Mouse (Mus musculus): ENCODE data around the gene Btbd7. TPM values are rescaled to one million over a fixed set of nuclear protein-coding genes. Genes with fewer than 3 reads are reported as not detected.

Btbd7 gene
- polyA plus RNA-seq (2014; fragmentation: Nextera tagmentation; extraction: Ambion mirVana) = 15.6 and 17.2 TPM in 2 replicates

GRCm38 (mm10) chr12:102878031-102878823 is at the start of gene Btbd7:
TSS of gene Btbd7 (minus strand) at chr12:102878471.
- Histone ChIP-seq H3K9me3 (replicated peaks; ENCODE audit: control insufficient read depth, low read length) (no peaks in the 10 kb centered on the region), H3K27me3 (replicated peaks; ENCODE audit: control insufficient read depth, insufficient read depth, low read length) (no peaks in the 10 kb centered on the region), H3K4me3 (ENCODE audit: low read depth, low read length) (peak within 1 kb of the TSS; percentile 93), H3K9ac (ENCODE audit: low read length) (peak within 1 kb of the TSS; percentile 93), H3K36me3 (ENCODE audit: control insufficient read depth, insufficient read depth, low read length) (no peaks in the 10 kb centered on the region), H3K4me1 (ENCODE audit: control insufficient read depth, insufficient read depth, low read length) (peaks cover 16% of the 10 kb centered on the region), H3K4me2 (ENCODE audit: low read length) (peak within 1 kb of the TSS; percentile 83), H3K27ac (ENCODE audit: low read depth, low read length) (peak within 1 kb of the TSS; percentile 94)
- WGBS = under 1% methylated on average over 55 of the region's 95 CpGs
- ATAC-seq (peak; percentile 97), DNase-seq (ENCODE audit: low spot score) (peak; percentile 99)

- 92% methylated on average over 2 of the region's 2 CpGs for WGBS
- Histone ChIP-seq H3K9ac (ENCODE audit: low read length) (no peak overlapping the region), H3K4me3 (ENCODE audit: low read depth, low read length) (no peak overlapping the region), H3K27ac (ENCODE audit: low read depth, low read length) (no peak overlapping the region), H3K9me3 (replicated peaks; ENCODE audit: control insufficient read depth, low read length) (no peaks in the 10 kb centered on the region), H3K36me3 (ENCODE audit: control insufficient read depth, insufficient read depth, low read length) (no peaks in the 10 kb centered on the region), H3K27me3 (replicated peaks; ENCODE audit: control insufficient read depth, insufficient read depth, low read length) (no peaks in the 10 kb centered on the region), H3K4me1 (ENCODE audit: control insufficient read depth, insufficient read depth, low read length) (no peaks in the 10 kb centered on the region), H3K4me2 (ENCODE audit: low read length) (no peak overlapping the region)
- ATAC-seq = no peak
- DNase-seq (ENCODE audit: low spot score) = no peak
Measured at GRCm38 (mm10) chr12:102916073-102916472, 37.8 kb upstream of the Btbd7 start.

GRCm38 (mm10) chr12:102908191-102908590 is 29.9 kb upstream of the Btbd7 start:
- Histone ChIP-seq H3K4me2 (ENCODE audit: low read length) (no peak overlapping the region), H3K4me1 (ENCODE audit: control insufficient read depth, insufficient read depth, low read length) (no peaks in the 10 kb centered on the region), H3K9ac (ENCODE audit: low read length) (no peak overlapping the region), H3K36me3 (ENCODE audit: control insufficient read depth, insufficient read depth, low read length) (no peaks in the 10 kb centered on the region), H3K4me3 (ENCODE audit: low read depth, low read length) (no peak overlapping the region), H3K9me3 (replicated peaks; ENCODE audit: control insufficient read depth, low read length) (no peaks in the 10 kb centered on the region), H3K27ac (ENCODE audit: low read depth, low read length) (no peak overlapping the region), H3K27me3 (replicated peaks; ENCODE audit: control insufficient read depth, insufficient read depth, low read length) (no peaks in the 10 kb centered on the region)
- ATAC-seq (no peak), DNase-seq (ENCODE audit: low spot score) (no peak)
- WGBS = 28% methylated on average over 3 of the region's 3 CpGs

- 95% methylated on average over 17 of the region's 17 CpGs for WGBS
- DNase-seq (ENCODE audit: low spot score) (no peak), ATAC-seq (no peak)
Measured at GRCm38 (mm10) chr12:102899091-102899490, 20.8 kb upstream of the Btbd7 start, which contains the start of gene Cox8c. TSS of gene Cox8c (plus strand) at chr12:102899316.

GRCm38 (mm10) chr12:102888568-102888967 is 10.3 kb upstream of the Btbd7 start:
- DNase-seq (ENCODE audit: low spot score) (peak; percentile 4), ATAC-seq (no peak)
- no peak overlapping the region for H3K4me3 ChIP-seq (ENCODE audit: low read depth, low read length)
- no peak overlapping the region for H3K9ac ChIP-seq (ENCODE audit: low read length)
- no peak overlapping the region for H3K4me2 ChIP-seq (ENCODE audit: low read length)
- H3K4me1 ChIP-seq (ENCODE audit: control insufficient read depth, insufficient read depth, low read length) = no peaks in the 10 kb centered on the region
- H3K36me3 ChIP-seq (ENCODE audit: control insufficient read depth, insufficient read depth, low read length) = no peaks in the 10 kb centered on the region
- WGBS = 47% methylated on average over 5 of the region's 5 CpGs
- H3K9me3 ChIP-seq (replicated peaks; ENCODE audit: control insufficient read depth, low read length) = no peaks in the 10 kb centered on the region
- no peak overlapping the region for H3K27ac ChIP-seq (ENCODE audit: low read depth, low read length)
- no peaks in the 10 kb centered on the region for H3K27me3 ChIP-seq (replicated peaks; ENCODE audit: control insufficient read depth, insufficient read depth, low read length)

More at GRCm38 (mm10) chr12:102899091-102899490, 20.8 kb upstream of the Btbd7 start, which contains the start of gene Cox8c:
- Histone ChIP-seq H3K27ac (ENCODE audit: low read depth, low read length) (no peak within 1 kb of the TSS), H3K36me3 (ENCODE audit: control insufficient read depth, insufficient read depth, low read length) (no peaks in the 10 kb centered on the region), H3K4me2 (ENCODE audit: low read length) (no peak within 1 kb of the TSS), H3K4me1 (ENCODE audit: control insufficient read depth, insufficient read depth, low read length) (no peaks in the 10 kb centered on the region), H3K9me3 (replicated peaks; ENCODE audit: control insufficient read depth, low read length) (no peaks in the 10 kb centered on the region), H3K4me3 (ENCODE audit: low read depth, low read length) (no peak within 1 kb of the TSS), H3K27me3 (replicated peaks; ENCODE audit: control insufficient read depth, insufficient read depth, low read length) (no peaks in the 10 kb centered on the region), H3K9ac (ENCODE audit: low read length) (no peak within 1 kb of the TSS)

- Histone ChIP-seq H3K9me3 (replicated peaks; ENCODE audit: control insufficient read depth, low read length) (no peaks in the 10 kb centered on the region), H3K27me3 (replicated peaks; ENCODE audit: control insufficient read depth, insufficient read depth, low read length) (no peaks in the 10 kb centered on the region), H3K9ac (ENCODE audit: low read length) (no peak overlapping the region), H3K36me3 (ENCODE audit: control insufficient read depth, insufficient read depth, low read length) (no peaks in the 10 kb centered on the region), H3K4me1 (ENCODE audit: control insufficient read depth, insufficient read depth, low read length) (no peaks in the 10 kb centered on the region), H3K4me3 (ENCODE audit: low read depth, low read length) (no peak overlapping the region), H3K4me2 (ENCODE audit: low read length) (no peak overlapping the region), H3K27ac (ENCODE audit: low read depth, low read length) (no peak overlapping the region)
- no peak for ATAC-seq
- DNase-seq (ENCODE audit: low spot score) = no peak
- 35% methylated on average over 10 of the region's 10 CpGs for WGBS
Measured at GRCm38 (mm10) chr12:102887366-102887765, 9.1 kb upstream of the Btbd7 start.

- DNase-seq (ENCODE audit: low spot score) (peak; percentile 75), ATAC-seq (peak; percentile 77)
- H3K27ac ChIP-seq (ENCODE audit: low read depth, low read length) = no peak overlapping the region
- H3K4me3 ChIP-seq (ENCODE audit: low read depth, low read length) = no peak overlapping the region
- 15% methylated on average over 5 of the region's 5 CpGs for WGBS
- H3K4me1 ChIP-seq (ENCODE audit: control insufficient read depth, insufficient read depth, low read length) = no peaks in the 10 kb centered on the region
- H3K9me3 ChIP-seq (replicated peaks; ENCODE audit: control insufficient read depth, low read length) = no peaks in the 10 kb centered on the region
- no peaks in the 10 kb centered on the region for H3K36me3 ChIP-seq (ENCODE audit: control insufficient read depth, insufficient read depth, low read length)
- H3K4me2 ChIP-seq (ENCODE audit: low read length) = no peak overlapping the region
- no peak overlapping the region for H3K9ac ChIP-seq (ENCODE audit: low read length)
- H3K27me3 ChIP-seq (replicated peaks; ENCODE audit: control insufficient read depth, insufficient read depth, low read length) = no peaks in the 10 kb centered on the region
Measured at GRCm38 (mm10) chr12:102885735-102886134, 7.5 kb upstream of the Btbd7 start.

GRCm38 (mm10) chr12:102878901-102879300 is 630 bp upstream of the Btbd7 start:
- DNase-seq (ENCODE audit: low spot score) (peak; percentile 58), ATAC-seq (peak; percentile 9; the same call in 1 of the 2 replicates)
- Histone ChIP-seq H3K9me3 (replicated peaks; ENCODE audit: control insufficient read depth, low read length) (no peaks in the 10 kb centered on the region), H3K36me3 (ENCODE audit: control insufficient read depth, insufficient read depth, low read length) (no peaks in the 10 kb centered on the region), H3K9ac (ENCODE audit: low read length) (peak overlapping the region; percentile 93; the same call in 1 of the 2 replicates), H3K27ac (ENCODE audit: low read depth, low read length) (peak overlapping the region; percentile 72), H3K4me1 (ENCODE audit: control insufficient read depth, insufficient read depth, low read length) (peaks cover 16% of the 10 kb centered on the region), H3K4me3 (ENCODE audit: low read depth, low read length) (peak overlapping the region; percentile 93), H3K4me2 (ENCODE audit: low read length) (peak overlapping the region; percentile 54), H3K27me3 (replicated peaks; ENCODE audit: control insufficient read depth, insufficient read depth, low read length) (no peaks in the 10 kb centered on the region)
- WGBS = 30% methylated on average over 7 of the region's 7 CpGs

Data from forebrain, embryonic 14.5 days (tissue).